Mouse (Mus musculus): ENCODE data around the gene Wdr27.

GRCm38 (mm10) chr17:14907136-14907535 lies 35.8 kb downstream of the Wdr27 start:
- TF ChIP-seq POLR2A (IDR thresholded peaks at IDR 0.05; ENCODE audit: borderline replicate concordance, extremely low read depth, low read depth, low read length) (no peak), CTCF (IDR thresholded peaks at IDR 0.05; ENCODE audit: insufficient read depth, low read length) (no peak)

Measured in lung, adult 2 months (tissue).